Mouse (Mus musculus): ENCODE data around the gene Col1a1. TPM values are rescaled to one million over a fixed set of nuclear protein-coding genes. Genes with fewer than 3 reads are reported as not detected.

Col1a1 gene
- 0.26 to 0.75 TPM (median 0.35 TPM) in 4 replicates for total RNA-seq (2023)

GRCm38 (mm10) chr11:94936045-94936444, at the start of gene Col1a1:
Gene Col1a1, plus strand, starts transcription at chr11:94936224.

GRCm38 (mm10) chr11:94967419-94967818, 31.4 kb downstream of the Col1a1 start, which contains the start of gene Hils1:
Gene Hils1, plus strand, starts transcription at chr11:94967593.

GRCm38 (mm10) chr11:94976199-94976598, 40.2 kb downstream of the Col1a1 start, which contains the start of gene Sgca:
Gene Sgca, minus strand, starts transcription at chr11:94976327.

GRCm38 (mm10) chr11:94990749-94991577, 54.9 kb downstream of the Col1a1 start, which contains the start of gene Ppp1r9b:
Gene Ppp1r9b, plus strand, starts transcription at chr11:94991035.

Other genes with a start within 250 kb of the Col1a1 start
- not detected in 4 replicates for gene Gm11541, start 231.7 kb upstream of the Col1a1 start, total RNA-seq (2023)
- gene Cdc34b, start 194.4 kb upstream of the Col1a1 start, total RNA-seq (2023), result not detected in 4 replicates
- gene Tmem92, start 153.5 kb upstream of the Col1a1 start, total RNA-seq (2023), result not detected in 4 replicates
- not detected in 4 replicates for gene Hils1, start 31.4 kb downstream of the Col1a1 start, total RNA-seq (2023)
- not detected in 4 replicates for gene Sgca, start 40.1 kb downstream of the Col1a1 start, total RNA-seq (2023)
- gene Ppp1r9b, start 54.8 kb downstream of the Col1a1 start, total RNA-seq (2023), result 69.8 to 75.8 TPM (median 73.2 TPM) in 4 replicates
- gene Samd14, start 73.7 kb downstream of the Col1a1 start, total RNA-seq (2023), result 0.75 TPM in 1 of 4 replicates, not detected in the others
- gene Pdk2, start 105.1 kb downstream of the Col1a1 start, total RNA-seq (2023), result 9.5 to 12.5 TPM (median 12.0 TPM) in 4 replicates
- 0.32 to 0.55 TPM (median 0.52 TPM) in 4 replicates for gene Itga3, start 140.6 kb downstream of the Col1a1 start, total RNA-seq (2023)
- not detected in 4 replicates for gene Dlx3, start 183.9 kb downstream of the Col1a1 start, total RNA-seq (2023)
- gene Dlx4, start 210.0 kb downstream of the Col1a1 start, total RNA-seq (2023), result not detected in 4 replicates